Mouse (Mus musculus) lung, embryonic 15.5 days (tissue): ENCODE results near the gene Rabggta. TPM values are rescaled to one million over a fixed set of nuclear protein-coding genes. Genes with fewer than 3 reads are reported as not detected.

Source experiments
- ATAC-seq: fragments of 200-750 bp; cut with Nextera tagmentation; 2 replicates; pipeline ENCODE4 v1.8.0; 2017; ENCODE audit warnings: moderate number of reproducible peaks, borderline replicate concordance; ENCODE audit not compliant: low FRiP score, low TSS enrichment; ENCODE audit errors: extremely low read depth
- H3K27ac ChIP-seq: fragments of 300-500 bp; sonication (generic); 2 replicates; pipeline ENCODE4 v1.5.1; 2015; ENCODE audit warnings: moderate library complexity, mild to moderate bottlenecking, inconsistent platforms
- H3K27me3 ChIP-seq: fragments of 300-500 bp; sonication (generic); 2 replicates; pipeline ENCODE4 v1.6.1; 2015; ENCODE audit warnings: inconsistent platforms
- H3K36me3 ChIP-seq: fragments of 300-500 bp; sonication (generic); 2 replicates; pipeline ENCODE4 v1.6.1; 2015; ENCODE audit warnings: inconsistent platforms
- H3K4me1 ChIP-seq: fragments of 300-500 bp; sonication (generic); 2 replicates; pipeline ENCODE4 v1.6.1; 2015; ENCODE audit warnings: inconsistent platforms
- H3K4me2 ChIP-seq: fragments of 300-500 bp; sonication (generic); 2 replicates; pipeline ENCODE4 v1.6.1; 2015; ENCODE audit warnings: inconsistent platforms, mild to moderate bottlenecking, moderate library complexity
- H3K4me3 ChIP-seq: fragments of 300-500 bp; sonication (generic); 2 replicates; pipeline ENCODE4 v1.5.1; 2015; ENCODE audit warnings: mild to moderate bottlenecking, inconsistent platforms
- H3K9ac ChIP-seq: fragments of 300-500 bp; sonication (generic); 2 replicates; pipeline ENCODE4 v1.6.1; 2015; ENCODE audit warnings: inconsistent platforms
- H3K9me3 ChIP-seq: fragments of 300-500 bp; sonication (generic); 2 replicates; pipeline ENCODE4 v1.6.1; 2016; ENCODE audit warnings: inconsistent platforms
- WGBS: fragments of 180-500 bp; shearing (Covaris S2); methylation state at CpG from one replicate; pipeline ENCODE4 v1.1.7; 2015; 5-methylcytosine and 5-hydroxymethylcytosine counted together
- polyA plus RNA-seq: library from polyadenylated mRNA; unstranded; fragments of >200 nt; fragmentation: Nextera tagmentation; extraction: Ambion mirVana; gene quantifications from 2 replicates; pipeline ENCODE4 v1.2.1, GENCODE M21; 2015

The Rabggta gene
- polyA plus RNA-seq, 1 experiment from 2014 or later = 31.8 TPM

DNA sequence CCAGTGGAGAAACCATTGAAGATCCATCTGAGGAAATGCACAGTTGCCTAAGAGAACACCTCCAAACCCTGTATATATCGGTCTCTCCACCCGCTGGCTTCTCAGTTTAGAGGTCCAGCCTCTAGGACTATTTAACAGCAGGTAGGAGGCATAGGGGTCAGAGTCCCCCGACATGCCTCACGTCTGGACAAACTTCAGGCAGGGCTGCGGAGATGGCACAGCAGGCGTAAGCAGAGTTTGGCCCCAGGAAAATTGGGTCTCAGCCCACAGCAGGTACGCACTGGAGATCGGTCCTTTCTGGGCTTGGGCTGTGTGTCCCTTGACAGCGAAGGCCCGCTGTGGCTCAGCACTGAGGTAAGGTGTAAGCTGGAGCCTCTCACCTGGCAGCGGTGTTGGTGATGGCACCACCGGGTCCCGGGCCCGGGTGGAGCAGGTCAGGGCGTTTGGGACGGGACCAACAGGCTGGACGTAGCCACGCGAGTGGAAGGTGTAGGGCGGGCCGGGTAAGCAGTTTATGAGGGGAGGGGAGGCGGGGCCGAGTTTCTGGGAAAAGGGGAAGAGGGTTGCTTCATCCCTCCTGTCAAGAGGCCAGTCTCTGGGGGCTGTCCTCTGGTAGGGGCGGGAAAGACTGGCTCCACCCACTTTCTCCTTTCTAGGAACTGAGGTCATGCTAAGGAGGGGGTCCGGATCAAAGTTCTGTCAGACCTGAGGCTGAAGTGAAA lies 8.9 kb downstream of the Rabggta start:
- peaks cover 19% of the 10 kb centered on the region for H3K4me1 ChIP-seq
- H3K27me3 ChIP-seq = peaks cover 5% of the 10 kb centered on the region
- peaks cover 12% of the 10 kb centered on the region for H3K36me3 ChIP-seq
- WGBS = 12% methylated on average over 25 of the region's 25 CpGs
- peak overlapping the region; percentile 54 for H3K4me2 ChIP-seq
- H3K9ac ChIP-seq = 0 out of 2 replicates have a peak overlapping the region, but pooled peaks have one; percentile 23
- ATAC-seq = peak; percentile 57; the same call in 1 of the 2 replicates
- H3K9me3 ChIP-seq = no peaks in the 10 kb centered on the region
- peak overlapping the region; percentile 24 for H3K4me3 ChIP-seq
- peak overlapping the region; percentile 67 for H3K27ac ChIP-seq

GRCm38 (mm10) chr14:55711786-55712185 lies 10.3 kb downstream of the Rabggta start:
- H3K27ac ChIP-seq = no peak overlapping the region
- no peaks in the 10 kb centered on the region for H3K36me3 ChIP-seq
- peaks cover 5% of the 10 kb centered on the region for H3K27me3 ChIP-seq
- peaks cover 19% of the 10 kb centered on the region for H3K4me1 ChIP-seq
- no peak overlapping the region for H3K9ac ChIP-seq
- 76% methylated on average over 7 of the region's 7 CpGs for WGBS
- no peaks in the 10 kb centered on the region for H3K9me3 ChIP-seq
- H3K4me3 ChIP-seq = no peak overlapping the region
- no peak overlapping the region for H3K4me2 ChIP-seq
- ATAC-seq = no peak

DNA sequence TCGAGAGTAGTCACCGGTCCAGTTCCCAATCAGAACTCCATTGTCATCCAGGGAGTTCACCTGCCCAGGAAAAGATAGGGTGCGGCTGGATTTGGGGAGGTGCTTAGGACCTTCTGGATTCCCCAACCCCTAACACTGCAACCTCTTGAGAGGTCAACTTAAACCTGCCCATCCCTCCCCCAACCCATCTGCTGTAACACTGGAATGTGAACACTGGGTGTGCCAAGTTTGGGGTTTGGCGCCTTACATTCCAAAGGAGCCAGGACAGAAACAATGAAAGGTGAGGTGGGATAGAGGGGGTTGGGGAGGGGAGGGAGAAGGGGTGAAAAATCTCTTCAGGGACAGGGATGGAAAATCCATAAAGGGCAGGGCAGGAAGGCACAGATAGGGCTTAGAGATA lies 12.6 kb downstream of the Rabggta start:
- Histone ChIP-seq H3K36me3 (no peaks in the 10 kb centered on the region), H3K4me2 (no peak overlapping the region), H3K4me1 (peaks cover 9% of the 10 kb centered on the region), H3K27me3 (peaks cover 5% of the 10 kb centered on the region), H3K27ac (no peak overlapping the region), H3K9me3 (no peaks in the 10 kb centered on the region), H3K9ac (no peak overlapping the region), H3K4me3 (no peak overlapping the region)
- 78% methylated on average over 4 of the region's 4 CpGs for WGBS
- no peak for ATAC-seq

GRCm38 (mm10) chr14:55707397-55707796 lies 14.7 kb downstream of the Rabggta start:
- no peaks in the 10 kb centered on the region for H3K9me3 ChIP-seq
- no peaks in the 10 kb centered on the region for H3K36me3 ChIP-seq
- no peak overlapping the region for H3K4me3 ChIP-seq
- H3K9ac ChIP-seq = no peak overlapping the region
- H3K27ac ChIP-seq = no peak overlapping the region
- no peak overlapping the region for H3K4me2 ChIP-seq
- no peaks in the 10 kb centered on the region for H3K27me3 ChIP-seq
- 63% methylated on average over 5 of the region's 5 CpGs for whole genome bisulfite sequencing
- no peaks in the 10 kb centered on the region for H3K4me1 ChIP-seq
- no peak for ATAC-seq

GRCm38 (mm10) chr14:55706051-55706600 lies 15.9 kb downstream of the Rabggta start:
- no peak overlapping the region for H3K9ac ChIP-seq

DNA sequence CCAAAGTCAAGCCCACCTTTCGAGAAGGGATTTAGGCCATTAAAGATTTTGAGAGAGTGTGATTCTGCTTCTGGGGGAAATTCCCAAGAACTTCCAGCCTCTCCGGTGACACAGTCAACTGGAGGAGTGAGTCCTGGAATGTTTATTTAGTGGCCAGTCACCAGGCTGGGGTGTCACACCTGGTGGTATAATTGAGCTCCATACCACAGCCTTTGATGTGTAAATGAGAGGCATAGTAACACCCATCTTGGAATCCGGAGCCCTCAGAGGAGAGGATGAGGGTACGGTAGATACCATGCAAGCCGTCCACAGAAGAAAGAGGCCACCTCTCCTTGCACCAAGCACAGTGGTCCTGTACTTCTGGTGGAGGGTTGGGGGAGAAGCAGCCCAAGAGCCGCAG lies 19.3 kb downstream of the Rabggta start:
- Histone ChIP-seq H3K4me3 (no peak overlapping the region), H3K4me2 (no peak overlapping the region), H3K27me3 (no peaks in the 10 kb centered on the region), H3K9me3 (no peaks in the 10 kb centered on the region), H3K9ac (no peak overlapping the region), H3K27ac (no peak overlapping the region), H3K36me3 (no peaks in the 10 kb centered on the region), H3K4me1 (no peaks in the 10 kb centered on the region)
- no peak for ATAC-seq
- 42% methylated on average over 6 of the region's 6 CpGs for WGBS

More at GRCm38 (mm10) chr14:55706051-55706600, 15.9 kb downstream of the Rabggta start:
- Histone ChIP-seq H3K4me3 (no peak overlapping the region), H3K4me1 (no peaks in the 10 kb centered on the region), H3K36me3 (no peaks in the 10 kb centered on the region), H3K4me2 (no peak overlapping the region), H3K9me3 (no peaks in the 10 kb centered on the region), H3K27ac (no peak overlapping the region), H3K27me3 (no peaks in the 10 kb centered on the region)
- 85% methylated on average over 8 of the region's 8 CpGs for WGBS
- no peak for ATAC-seq

DNA sequence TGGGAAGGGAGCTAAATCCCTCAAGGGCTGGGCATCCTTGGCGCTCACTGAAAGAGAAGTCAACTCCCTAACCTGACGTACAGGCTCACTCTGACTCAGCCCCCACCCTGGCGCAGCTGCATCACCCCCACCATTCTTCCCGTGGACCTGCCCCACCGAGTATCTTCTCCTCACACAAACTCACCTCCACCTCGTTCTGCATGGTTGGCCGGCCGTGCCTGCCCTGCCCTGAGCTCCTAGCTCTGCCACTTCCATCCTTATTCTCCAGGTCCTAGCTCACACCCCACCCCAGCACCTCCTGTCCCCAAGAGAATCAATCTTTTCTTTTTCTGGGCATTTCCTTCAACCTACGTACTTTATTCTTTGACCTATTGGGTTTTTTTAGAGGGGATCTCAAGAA lies 20.9 kb downstream of the Rabggta start:
- Histone ChIP-seq H3K9me3 (no peaks in the 10 kb centered on the region), H3K4me1 (no peaks in the 10 kb centered on the region), H3K4me3 (no peak overlapping the region), H3K9ac (no peak overlapping the region), H3K27ac (no peak overlapping the region), H3K4me2 (no peak overlapping the region), H3K27me3 (no peaks in the 10 kb centered on the region), H3K36me3 (no peaks in the 10 kb centered on the region)
- 64% methylated on average over 9 of the region's 9 CpGs for WGBS
- no peak for ATAC-seq

- Histone ChIP-seq H3K4me2 (no peak overlapping the region), H3K36me3 (no peaks in the 10 kb centered on the region), H3K27me3 (no peaks in the 10 kb centered on the region), H3K4me1 (no peaks in the 10 kb centered on the region), H3K9ac (no peak overlapping the region), H3K9me3 (no peaks in the 10 kb centered on the region), H3K4me3 (no peak overlapping the region), H3K27ac (no peak overlapping the region)
- ATAC-seq = no peak
- 76% methylated on average over 4 of the region's 4 CpGs for WGBS
Measured at GRCm38 (mm10) chr14:55697226-55697625, 24.8 kb downstream of the Rabggta start.

GRCm38 (mm10) chr14:55689433-55689832 lies 32.6 kb downstream of the Rabggta start:
- Histone ChIP-seq H3K9ac (no peak overlapping the region), H3K27me3 (no peaks in the 10 kb centered on the region), H3K4me3 (no peak overlapping the region), H3K36me3 (no peaks in the 10 kb centered on the region), H3K27ac (no peak overlapping the region), H3K9me3 (no peaks in the 10 kb centered on the region), H3K4me2 (no peak overlapping the region), H3K4me1 (no peaks in the 10 kb centered on the region)
- WGBS = 70% methylated on average over 10 of the region's 10 CpGs
- ATAC-seq = no peak

- Histone ChIP-seq H3K36me3 (peaks cover 34% of the 10 kb centered on the region), H3K9me3 (no peaks in the 10 kb centered on the region), H3K27me3 (no peaks in the 10 kb centered on the region), H3K4me2 (peak overlapping the region; percentile 81), H3K27ac (peak overlapping the region; percentile 91), H3K4me1 (peaks cover 16% of the 10 kb centered on the region), H3K9ac (peak overlapping the region; percentile 81), H3K4me3 (peak overlapping the region; percentile 85)
- WGBS = 14% methylated on average over 3 of the region's 3 CpGs
- ATAC-seq = no peak
Measured at GRCm38 (mm10) chr14:55682118-55682493, 40.0 kb downstream of the Rabggta start.

DNA sequence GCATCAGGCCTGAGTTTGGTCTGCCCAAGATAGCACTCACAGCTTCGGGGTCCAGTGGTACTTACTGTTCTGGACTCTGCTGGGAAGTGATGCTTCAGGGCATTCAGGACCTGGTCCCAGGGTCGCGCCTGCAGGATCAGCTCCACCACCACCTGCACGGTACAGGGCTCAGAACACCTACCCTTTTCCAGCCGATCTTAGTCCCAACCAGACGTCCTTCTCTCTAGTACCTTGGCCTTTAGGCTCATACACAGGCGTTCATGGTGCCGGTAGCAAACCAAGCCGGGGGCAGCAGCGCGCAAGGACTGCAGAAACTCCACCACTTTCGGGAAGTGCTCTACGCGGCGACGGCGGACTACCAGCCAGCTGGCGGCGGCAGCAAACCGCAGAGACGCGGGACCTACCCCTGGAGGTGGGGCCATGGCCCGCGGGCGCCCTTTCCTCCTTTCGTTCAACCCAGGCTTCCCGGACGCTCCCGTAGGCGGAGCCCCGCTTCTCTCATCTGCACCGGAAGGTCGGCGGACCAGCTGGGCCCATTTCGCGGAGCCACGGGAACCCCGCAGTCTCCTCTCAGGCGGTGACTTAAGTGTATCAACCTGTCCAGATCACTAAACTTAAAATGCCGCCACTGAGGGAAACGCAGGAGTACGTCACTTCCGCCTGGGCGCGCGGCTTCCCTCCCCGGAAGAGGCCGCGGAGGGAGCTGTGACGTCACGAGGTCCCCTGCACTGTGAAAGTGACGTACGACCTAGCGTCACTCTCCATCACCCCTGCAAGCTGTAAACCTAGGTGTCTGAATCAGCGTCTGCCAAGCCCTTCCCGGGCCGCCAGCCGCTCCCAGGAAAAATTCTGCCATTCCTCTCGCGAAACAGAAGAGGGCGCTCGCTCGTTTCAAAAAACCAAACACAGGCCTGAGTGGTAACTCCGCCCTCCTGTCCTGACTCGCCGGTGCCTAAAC lies 40.6 kb downstream of the Rabggta start, which contains the start of gene Tinf2:
Gene Tinf2, minus strand, starts transcription at position 661 of the 958 bp plus-strand sequence.
- H3K4me3 ChIP-seq = peak within 1 kb of the TSS; percentile 85
- under 1% methylated on average over 61 of the region's 66 CpGs for WGBS
- ATAC-seq = peak; percentile 96
- H3K9ac ChIP-seq = peak within 1 kb of the TSS; percentile 81
- H3K9me3 ChIP-seq = no peaks in the 10 kb centered on the region
- peaks cover 16% of the 10 kb centered on the region for H3K4me1 ChIP-seq
- H3K4me2 ChIP-seq = peak within 1 kb of the TSS; percentile 81
- H3K27ac ChIP-seq = peak within 1 kb of the TSS; percentile 91
- H3K27me3 ChIP-seq = no peaks in the 10 kb centered on the region
- H3K36me3 ChIP-seq = peaks cover 40% of the 10 kb centered on the region
